Mouse (Mus musculus) liver, adult 2 months (tissue): Measurements from ENCODE around the gene Chn1. TPM values are rescaled to one million over a fixed set of nuclear protein-coding genes. Genes with fewer than 3 reads are reported as not detected.

ENCODE experiments used
- DNase-seq: peaks from one replicate; pipeline ENCODE4 v3.0.0-alpha.2; 2011; ENCODE audit warnings: low read depth, low spot score; ENCODE audit errors: extremely low read depth
- H3K27ac ChIP-seq: fragments of 200-500 bp; replicated peaks from 2 replicates; pipeline ENCODE4 v1.5.1; 2012; ENCODE audit warnings: low read depth, mild to moderate bottlenecking, control low read depth, inconsistent platforms, low read length; ENCODE audit not compliant: insufficient read depth
- H3K27me3 ChIP-seq: fragments of 200-500 bp; 2 replicates; pipeline ENCODE4 v1.6.1; 2012; ENCODE audit warnings: mild to moderate bottlenecking, moderate library complexity, low read length, inconsistent platforms; ENCODE audit not compliant: control insufficient read depth, insufficient read depth
- H3K36me3 ChIP-seq: fragments of 200-500 bp; 2 replicates; pipeline ENCODE4 v1.6.1; 2012; ENCODE audit warnings: low read length, inconsistent platforms; ENCODE audit not compliant: control insufficient read depth, insufficient read depth
- H3K4me1 ChIP-seq: fragments of 200-500 bp; 2 replicates; pipeline ENCODE4 v1.6.1; 2011; ENCODE audit warnings: low read length; ENCODE audit not compliant: control insufficient read depth, insufficient read depth
- H3K4me3 ChIP-seq: fragments of 200-500 bp; 2 replicates; pipeline ENCODE4 v1.5.1; 2011; ENCODE audit warnings: low read depth, mild to moderate bottlenecking, control low read depth, low read length, moderate library complexity; ENCODE audit not compliant: insufficient read depth
- H3K79me2 ChIP-seq: fragments of 200-500 bp; 2 replicates; pipeline ENCODE4 v1.6.1; 2012; ENCODE audit warnings: inconsistent platforms, mild to moderate bottlenecking, low read length, moderate library complexity; ENCODE audit not compliant: control insufficient read depth, insufficient read depth
- H3K9ac ChIP-seq: fragments of 200-500 bp; 2 replicates; pipeline ENCODE4 v1.6.1; 2012; ENCODE audit warnings: low read depth, mild to moderate bottlenecking, control low read depth, inconsistent platforms, low read length
- CTCF ChIP-seq: fragments of 200-500 bp; IDR thresholded peaks from 2 replicates; pipeline ENCODE4 v1.5.1; 2011; ENCODE audit warnings: low read depth, low read length, control low read depth
- POLR2A ChIP-seq: fragments of 200-500 bp; IDR thresholded peaks from 2 replicates; pipeline ENCODE4 v1.6.1; 2011; ENCODE audit warnings: low read length, control low read depth; ENCODE audit not compliant: insufficient read depth; ENCODE audit errors: extremely low read depth
- WGBS: fragments of 180-500 bp; shearing (Covaris S2); methylation state at CpG from one replicate; pipeline ENCODE4 v1.1.7; 2018; 5-methylcytosine and 5-hydroxymethylcytosine counted together
- polyA plus RNA-seq: library from polyadenylated mRNA; depleted of rRNA; stranded (reverse); fragments of >200 nt; gene quantifications from 2 replicates; pipeline ENCODE4 v1.2.3, GENCODE M21; 2012
- total RNA-seq: library from RNA; depleted of rRNA; stranded (reverse); fragments of >200 nt; gene quantifications from 2 replicates; pipeline ENCODE4 v1.2.3, GENCODE M21; 2014

The Chn1 gene
- total and polyA plus RNA-seq, 2 experiments, result 0.18 TPM; not detected in 1

GRCm38 (mm10) chr2:73616434-73617057 is 158.6 kb downstream of the Chn1 start:
- Histone ChIP-seq H3K27ac (peak overlapping the region; percentile 70), H3K9ac (no peak overlapping the region), H3K79me2 (no peaks in the 10 kb centered on the region), H3K4me3 (no peak overlapping the region), H3K27me3 (no peaks in the 10 kb centered on the region), H3K36me3 (no peaks in the 10 kb centered on the region), H3K4me1 (0 out of 2 replicates have a peak, but pooled peaks cover 6% of the 10 kb centered on the region)
- WGBS, result 45% methylated on average over 17 of the region's 17 CpGs
- TF ChIP-seq CTCF (no peak), POLR2A (no peak)
- peak; percentile 94 for DNase-seq

- 94% methylated on average over 5 of the region's 5 CpGs for WGBS
Measured at GRCm38 (mm10) chr2:73615456-73615855, 159.7 kb downstream of the Chn1 start.

GRCm38 (mm10) chr2:73614303-73614702 is 160.8 kb downstream of the Chn1 start:
- no peaks in the 10 kb centered on the region for H3K79me2 ChIP-seq
- WGBS, result 96% methylated on average over 8 of the region's 8 CpGs
- H3K4me3 ChIP-seq, result no peak overlapping the region
- H3K36me3 ChIP-seq, result no peaks in the 10 kb centered on the region
- TF ChIP-seq POLR2A, result no peak
- TF ChIP-seq CTCF, result no peak
- no peak overlapping the region for H3K27ac ChIP-seq
- no peak overlapping the region for H3K9ac ChIP-seq
- peaks cover 12% of the 10 kb centered on the region for H3K4me1 ChIP-seq
- no peak for DNase-seq
- no peaks in the 10 kb centered on the region for H3K27me3 ChIP-seq

More at GRCm38 (mm10) chr2:73615456-73615855, 159.7 kb downstream of the Chn1 start:
- no peak for DNase-seq
- H3K27ac ChIP-seq, result no peak overlapping the region
- TF ChIP-seq POLR2A (no peak), CTCF (no peak)
- 0 out of 2 replicates have a peak, but pooled peaks cover 6% of the 10 kb centered on the region for H3K4me1 ChIP-seq
- no peak overlapping the region for H3K9ac ChIP-seq
- no peaks in the 10 kb centered on the region for H3K79me2 ChIP-seq
- no peak overlapping the region for H3K4me3 ChIP-seq
- H3K36me3 ChIP-seq, result no peaks in the 10 kb centered on the region
- H3K27me3 ChIP-seq, result no peaks in the 10 kb centered on the region

- 87% methylated on average over 7 of the region's 7 CpGs for WGBS
Measured at GRCm38 (mm10) chr2:73612941-73613340, 162.2 kb downstream of the Chn1 start.

GRCm38 (mm10) chr2:73612367-73612914 is 162.7 kb downstream of the Chn1 start:
- H3K4me1 ChIP-seq, result peaks cover 14% of the 10 kb centered on the region
- no peak for TF ChIP-seq POLR2A
- TF ChIP-seq CTCF, result no peak
- DNase-seq, result no peak
- H3K36me3 ChIP-seq, result no peaks in the 10 kb centered on the region
- no peaks in the 10 kb centered on the region for H3K79me2 ChIP-seq
- no peak overlapping the region for H3K4me3 ChIP-seq
- H3K27ac ChIP-seq, result no peak overlapping the region
- no peak overlapping the region for H3K9ac ChIP-seq
- H3K27me3 ChIP-seq, result no peaks in the 10 kb centered on the region
- WGBS, result 91% methylated on average over 6 of the region's 6 CpGs

More at GRCm38 (mm10) chr2:73612941-73613340, 162.2 kb downstream of the Chn1 start:
- H3K4me3 ChIP-seq, result no peak overlapping the region
- no peak for TF ChIP-seq POLR2A
- TF ChIP-seq CTCF, result no peak
- H3K79me2 ChIP-seq, result no peaks in the 10 kb centered on the region
- H3K27me3 ChIP-seq, result no peaks in the 10 kb centered on the region
- peaks cover 14% of the 10 kb centered on the region for H3K4me1 ChIP-seq
- no peaks in the 10 kb centered on the region for H3K36me3 ChIP-seq
- DNase-seq, result no peak
- H3K27ac ChIP-seq, result no peak overlapping the region
- no peak overlapping the region for H3K9ac ChIP-seq

- TF ChIP-seq CTCF (no peak), POLR2A (no peak)
- no peaks in the 10 kb centered on the region for H3K79me2 ChIP-seq
- WGBS, result 88% methylated on average over 6 of the region's 6 CpGs
- no peaks in the 10 kb centered on the region for H3K27me3 ChIP-seq
- no peaks in the 10 kb centered on the region for H3K36me3 ChIP-seq
- H3K27ac ChIP-seq, result no peak overlapping the region
- peak; percentile 15 for DNase-seq
- H3K4me3 ChIP-seq, result no peak overlapping the region
- H3K9ac ChIP-seq, result no peak overlapping the region
- H3K4me1 ChIP-seq, result peaks cover 14% of the 10 kb centered on the region
Measured at GRCm38 (mm10) chr2:73611798-73612197, 163.3 kb downstream of the Chn1 start.
